Mouse (Mus musculus): ENCODE measurements at regions not wholly inside any gene's neighbourhood (a gene's known extent, or its start where the extent isn't known, plus 50 kb on each side); places are given as distances from the start of the nearest gene placed in this dataset.

DNA sequence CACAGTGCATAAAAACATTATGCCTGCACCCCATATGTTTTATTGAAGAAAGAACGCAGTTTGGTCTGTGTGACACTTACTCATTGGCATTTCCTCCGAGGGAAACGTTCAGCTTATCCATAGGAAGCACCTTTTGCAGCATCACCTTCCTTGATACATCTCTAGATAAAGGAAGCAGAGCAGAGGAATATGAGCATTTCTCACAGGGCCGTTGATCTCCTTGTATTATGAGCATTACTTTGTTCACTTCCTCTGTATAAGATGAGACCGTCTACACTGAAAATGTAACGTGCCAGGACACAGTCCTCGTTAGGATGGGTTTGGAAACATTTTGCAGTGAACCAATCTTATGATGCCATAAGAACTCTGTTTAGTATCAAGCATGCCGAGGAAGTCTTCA is 1648.5 kb upstream of the Gm7489 start:
- intact Hi-C loops (cut with DNase I): no loop called here
- no peak for DNase-seq

DNA sequence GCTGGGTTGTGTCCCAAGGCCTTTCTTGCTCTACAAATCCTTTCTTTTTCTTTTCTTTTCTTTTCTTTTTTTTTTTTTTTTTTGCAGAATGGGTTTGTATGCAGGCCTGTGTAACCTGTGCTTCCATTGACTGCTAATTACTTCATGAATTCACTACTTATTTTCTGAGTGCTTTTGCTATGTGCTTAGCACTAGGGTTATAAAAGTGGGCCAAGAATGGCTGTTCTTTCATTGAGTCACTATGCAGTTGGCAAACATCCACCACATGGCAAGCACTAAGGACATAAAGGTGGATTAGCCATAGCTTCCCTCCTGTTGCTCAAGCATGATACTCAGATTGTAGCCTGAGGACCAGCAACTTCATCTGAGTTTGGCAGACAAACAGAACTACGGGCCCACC is 1641.8 kb upstream of the Gm7489 start:
- intact Hi-C loops (cut with DNase I): no loop called here
- DNase-seq: no peak

Data from heart, postnatal 10 days (tissue).